Mouse (Mus musculus): ENCODE data around the gene Cd59b.
A peak's percentile ranks its signal among the peaks of the same experiment; 100 is the strongest.

Gene Cd59b

GRCm38 (mm10) chr2:104069704-104070185 is at the start of gene Cd59b:
Cd59b (plus strand) TSS chr2:104069849.
- DNase-seq (ENCODE audit: low read depth, low spot score), result peak; percentile 32

- no peak for DNase-seq (ENCODE audit: low read depth, low spot score)
Measured at GRCm38 (mm10) chr2:104023096-104023495, 46.6 kb upstream of the Cd59b start.

GRCm38 (mm10) chr2:104024656-104025055 is 45.0 kb upstream of the Cd59b start:
- no peak for DNase-seq (ENCODE audit: low read depth, low spot score)

DNA sequence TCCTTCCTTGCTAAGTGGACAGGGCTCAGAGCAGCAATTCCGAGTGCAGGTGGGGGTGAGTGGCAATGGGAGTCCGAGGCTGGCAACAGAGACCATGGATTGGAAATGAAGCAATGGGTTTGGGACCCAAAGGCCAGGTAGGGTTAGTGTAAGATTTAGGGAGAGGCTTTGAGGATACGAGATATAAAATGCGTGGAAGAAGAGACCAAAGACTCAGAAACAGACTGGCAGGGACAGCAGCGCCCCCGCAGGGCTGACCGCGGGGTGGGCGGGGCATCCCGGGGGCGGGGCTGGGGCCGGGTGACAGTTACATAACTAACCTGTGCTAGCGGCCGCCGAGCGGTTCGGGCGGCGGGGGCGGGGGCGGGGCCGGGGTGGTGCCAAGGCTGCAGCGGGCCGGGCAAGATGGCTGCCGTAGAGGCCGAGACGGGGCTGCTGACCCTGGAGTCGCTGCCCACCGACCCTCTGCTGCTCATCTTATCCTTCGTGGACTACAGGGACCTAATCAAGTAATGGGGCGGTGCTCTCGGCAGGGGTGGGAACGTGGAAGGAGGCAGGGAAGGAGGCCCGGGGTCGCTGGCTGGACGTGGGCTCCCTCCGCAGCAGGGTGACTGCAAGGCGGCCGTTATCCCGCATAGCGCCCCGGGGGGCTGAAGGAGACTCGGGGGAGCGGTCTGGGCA is 42.1 kb upstream of the Cd59b start, which contains the start of gene Fbxo3:
Fbxo3 (plus strand) TSS at position 264 of the 681 bp plus-strand sequence.
- DNase-seq (ENCODE audit: low read depth, low spot score), result peak; percentile 57

GRCm38 (mm10) chr2:104028139-104028723 is 41.4 kb upstream of the Cd59b start, which contains the start of gene 4931422A03Rik:
4931422A03Rik (minus strand) TSS chr2:104028361.
- peak; percentile 3 for DNase-seq (ENCODE audit: low read depth, low spot score)

- DNase-seq (ENCODE audit: low read depth, low spot score), result no peak
Measured at GRCm38 (mm10) chr2:104029074-104029473, 40.6 kb upstream of the Cd59b start.

- no peak for DNase-seq (ENCODE audit: low read depth, low spot score)
Measured at GRCm38 (mm10) chr2:104030381-104030780, 39.3 kb upstream of the Cd59b start.

DNA sequence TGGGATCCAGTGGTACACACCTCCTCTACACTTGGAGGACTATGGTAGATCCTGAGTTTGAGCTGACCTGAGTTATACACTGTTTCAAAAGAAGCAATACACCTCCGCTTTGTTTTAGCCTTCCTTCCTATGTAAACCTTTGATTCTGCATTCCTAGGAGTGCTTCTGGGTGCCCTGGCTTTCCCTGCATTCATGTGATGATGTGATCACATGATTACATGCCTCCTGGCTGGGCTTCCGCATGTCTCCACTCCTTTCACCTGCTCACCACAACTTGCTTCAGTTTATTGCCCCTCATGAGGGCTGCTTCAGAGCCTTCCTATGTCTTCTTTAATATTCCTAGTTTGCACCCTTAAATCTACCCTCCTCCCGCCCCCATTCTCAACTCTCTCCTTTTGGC is 37.6 kb upstream of the Cd59b start:
- DNase-seq (ENCODE audit: low read depth, low spot score), result no peak

GRCm38 (mm10) chr2:104034832-104035472 is 34.7 kb upstream of the Cd59b start:
- peak; percentile 61 for DNase-seq (ENCODE audit: low read depth, low spot score)

DNA sequence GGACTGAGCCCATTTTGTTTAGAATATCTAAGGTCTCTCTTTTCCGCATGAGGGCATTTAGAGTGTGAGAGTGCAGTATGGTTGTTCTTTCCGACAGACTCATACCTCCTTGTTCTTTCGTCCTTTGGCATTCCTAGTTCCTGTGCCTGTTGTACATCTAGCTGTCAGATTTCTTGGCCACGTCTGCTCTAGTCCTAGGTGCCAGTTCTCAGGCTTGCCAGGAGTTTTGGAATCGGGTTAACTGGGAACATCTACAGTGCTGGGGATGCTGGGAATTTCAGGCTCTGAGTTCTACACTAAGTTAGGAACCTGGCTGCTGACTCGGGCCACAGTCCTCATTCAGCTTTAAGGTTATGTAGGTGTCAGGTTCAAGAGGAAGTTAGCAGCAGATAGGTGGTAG is 34.1 kb upstream of the Cd59b start:
- no peak for DNase-seq (ENCODE audit: low read depth, low spot score)

GRCm38 (mm10) chr2:104036316-104036715 is 33.3 kb upstream of the Cd59b start:
- DNase-seq (ENCODE audit: low read depth, low spot score), result no peak

GRCm38 (mm10) chr2:104038236-104038635 is 31.4 kb upstream of the Cd59b start:
- DNase-seq (ENCODE audit: low read depth, low spot score), result no peak

- no peak for DNase-seq (ENCODE audit: low read depth, low spot score)
Measured at GRCm38 (mm10) chr2:104041632-104042031, 28.0 kb upstream of the Cd59b start.

GRCm38 (mm10) chr2:104042766-104043165 is 26.9 kb upstream of the Cd59b start:
- DNase-seq (ENCODE audit: low read depth, low spot score), result no peak

DNA sequence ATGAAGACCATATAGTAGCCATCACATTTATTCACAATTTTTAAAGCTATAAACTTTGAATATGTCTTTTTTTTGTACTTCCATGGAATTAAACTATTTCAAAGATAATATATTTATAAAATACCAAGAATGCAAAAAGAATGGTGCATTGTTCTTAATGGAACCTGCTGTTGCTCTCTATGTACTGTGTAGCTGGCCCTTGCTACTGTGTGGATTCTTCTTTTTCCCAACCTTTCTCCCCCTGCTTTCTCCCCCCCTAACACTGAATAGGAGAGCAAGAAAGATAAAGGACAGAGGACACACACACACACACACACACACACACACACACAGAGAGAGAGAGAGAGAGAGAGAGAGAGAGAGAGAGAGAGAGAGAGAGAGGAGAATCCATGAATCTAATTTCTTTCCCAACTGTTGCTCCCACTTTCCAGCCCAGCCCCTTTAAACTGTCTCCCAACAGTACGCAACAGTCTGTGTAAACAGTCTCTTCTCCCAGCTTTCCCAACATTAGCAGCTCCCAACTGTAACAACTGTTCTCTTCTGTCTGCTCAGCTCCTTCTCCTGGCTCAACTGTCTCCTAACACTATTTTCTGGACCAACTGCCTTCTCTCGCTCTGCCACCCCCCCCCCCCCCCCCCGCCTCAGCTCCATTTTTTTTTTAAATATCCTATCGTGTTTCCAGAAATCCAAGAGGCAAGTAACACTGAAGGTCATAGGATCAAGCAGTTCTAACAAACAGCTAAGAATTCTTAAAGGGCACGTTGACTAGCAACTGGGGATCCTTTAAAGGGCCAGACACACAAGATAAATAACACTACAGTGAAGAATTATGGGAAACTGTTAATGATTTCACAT is 25.8 kb upstream of the Cd59b start:
- DNase-seq (ENCODE audit: low read depth, low spot score), result no peak

DNA sequence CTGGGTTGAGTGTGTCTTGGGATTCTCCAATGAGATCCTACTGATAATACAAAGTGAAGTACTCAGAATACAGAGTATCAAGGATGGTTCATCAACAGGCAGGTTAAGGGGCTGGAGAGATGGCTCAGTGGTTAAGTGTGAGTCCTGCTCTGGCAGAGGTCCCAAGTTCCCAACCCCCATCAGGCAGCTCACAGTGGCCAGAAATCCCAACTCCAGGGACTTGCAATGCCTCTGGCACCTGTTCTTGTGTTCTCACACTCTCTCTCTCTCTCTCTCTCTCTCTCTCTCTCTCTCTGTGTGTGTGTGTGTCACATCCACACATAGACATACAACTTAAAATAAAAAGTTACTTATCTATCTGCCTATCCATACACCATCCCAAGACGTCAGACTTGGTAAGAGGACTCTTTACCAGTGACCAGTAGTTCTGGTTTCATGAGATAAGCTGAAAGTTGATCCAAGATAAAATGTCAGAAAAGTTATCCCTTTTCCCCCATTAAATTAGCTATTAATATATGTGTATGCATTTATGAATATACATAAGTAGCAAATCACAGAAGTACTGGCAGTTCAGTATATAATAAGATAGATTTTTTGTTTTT is 25.1 kb upstream of the Cd59b start:
- DNase-seq (ENCODE audit: low read depth, low spot score), result no peak

DNA sequence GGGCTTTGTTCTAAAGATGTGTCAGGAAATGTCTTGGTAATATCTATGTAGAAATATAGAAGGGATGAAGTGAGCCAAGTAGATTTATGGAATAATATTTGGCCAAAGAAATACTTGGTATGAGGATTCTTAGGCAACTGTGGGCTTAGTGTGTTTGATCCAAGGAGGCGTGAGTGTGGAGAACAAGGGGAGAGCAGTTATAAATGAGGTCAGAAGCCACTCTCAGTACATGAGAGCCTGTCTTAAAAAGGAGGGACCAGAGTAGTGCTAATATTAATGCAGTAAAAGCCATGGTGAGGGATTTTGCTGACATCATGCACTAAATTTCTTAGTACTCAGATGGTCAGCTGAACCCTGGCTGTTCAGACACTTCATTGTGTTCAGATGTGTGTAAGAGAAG is 11.3 kb upstream of the Cd59b start:
- no peak for DNase-seq (ENCODE audit: low read depth, low spot score)

- no peak for DNase-seq (ENCODE audit: low read depth, low spot score)
Measured at GRCm38 (mm10) chr2:104058954-104059353, 10.7 kb upstream of the Cd59b start.

DNA sequence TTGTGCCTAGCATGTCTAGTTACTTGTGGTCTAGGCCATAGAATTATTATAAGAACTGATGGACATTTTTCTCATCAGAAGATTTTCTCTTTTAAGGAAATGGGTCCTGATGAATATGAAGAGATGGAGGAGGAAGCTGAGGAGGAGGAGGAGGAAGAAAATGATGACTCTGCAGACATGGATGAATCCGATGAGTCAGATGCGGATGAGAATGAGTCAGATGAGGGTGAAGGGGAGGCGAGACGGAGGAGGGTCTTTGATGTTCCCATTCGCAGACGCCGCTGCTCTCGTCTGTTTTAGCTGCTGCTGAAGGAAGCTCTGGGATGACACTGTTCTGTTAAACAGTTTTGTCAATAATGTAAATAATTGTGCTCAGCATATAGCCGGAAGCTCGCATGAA is 9.9 kb upstream of the Cd59b start:
- no peak for DNase-seq (ENCODE audit: low read depth, low spot score)

DNA sequence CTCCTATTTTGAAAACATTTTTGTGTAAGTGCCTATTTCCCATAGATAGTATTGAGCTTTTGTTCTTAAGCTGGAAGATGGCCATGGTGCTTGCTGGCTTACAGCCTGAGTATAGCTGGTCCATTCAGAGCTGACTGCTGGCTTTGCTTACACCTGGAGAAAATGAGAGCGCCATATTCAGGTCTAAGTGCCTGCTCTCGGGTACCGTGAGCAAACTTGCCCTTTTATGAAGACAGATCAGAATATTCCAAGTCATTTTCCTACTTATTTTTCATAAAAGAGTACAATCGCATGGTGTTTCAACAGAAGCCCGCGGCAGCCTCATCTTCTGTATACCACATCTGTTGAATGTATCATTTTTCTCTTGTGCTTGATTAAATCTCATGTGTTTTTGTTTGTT is 8.7 kb upstream of the Cd59b start:
- no peak for DNase-seq (ENCODE audit: low read depth, low spot score)

GRCm38 (mm10) chr2:104062665-104063064 is 7.0 kb upstream of the Cd59b start:
- DNase-seq (ENCODE audit: low read depth, low spot score), result no peak

All from embryo, embryonic 11.5 days (tissue).